Mouse (Mus musculus) megakaryocyte, embryonic 14.5 days (primary cell): ENCODE results near the gene Zfp819.

Experiments used
- FLI1 ChIP-seq: IDR thresholded peaks from 2 replicates; pipeline ENCODE4 v1.6.1; 2012; ENCODE audit warnings: low read length, inconsistent platforms, mixed read lengths
- GATA1 ChIP-seq: IDR thresholded peaks from 3 replicates; pipeline ENCODE4 v1.6.1; 2012; ENCODE audit warnings: mixed read lengths, low read length, inconsistent platforms, borderline replicate concordance

DNA sequence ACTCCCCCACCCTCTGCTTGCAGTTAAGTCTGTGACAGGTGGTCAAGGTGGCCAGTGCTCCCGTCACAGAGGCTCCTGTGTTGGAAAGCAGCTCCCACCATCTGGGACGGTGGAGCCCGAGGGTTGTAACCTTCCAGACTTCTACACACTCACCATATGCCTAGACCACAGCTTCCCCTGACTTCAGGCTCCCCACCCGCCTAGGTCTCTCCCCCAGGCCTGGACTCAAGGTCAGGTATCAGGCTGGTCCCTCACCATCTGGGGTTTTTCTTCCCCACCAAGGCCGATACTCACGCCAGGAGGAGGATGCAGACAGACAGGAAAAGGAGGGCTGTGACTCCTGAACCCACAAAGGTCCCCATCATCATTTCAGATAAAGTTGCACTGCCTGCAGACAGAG lies 49.3 kb downstream of the Zfp819 start:
- TF ChIP-seq GATA1, result no peak
- TF ChIP-seq FLI1, result no peak
